Mouse (Mus musculus) mature B cell (primary cell): Measurements from ENCODE around the gene Cdkal1.

ENCODE experiments used
- in situ Hi-C: fragments of 300-500 bp; cut with MboI; formaldehyde crosslinking; loops from 2 replicates; pipeline ENCODE4 v1.14.3; 2019

Cdkal1 gene

DNA sequence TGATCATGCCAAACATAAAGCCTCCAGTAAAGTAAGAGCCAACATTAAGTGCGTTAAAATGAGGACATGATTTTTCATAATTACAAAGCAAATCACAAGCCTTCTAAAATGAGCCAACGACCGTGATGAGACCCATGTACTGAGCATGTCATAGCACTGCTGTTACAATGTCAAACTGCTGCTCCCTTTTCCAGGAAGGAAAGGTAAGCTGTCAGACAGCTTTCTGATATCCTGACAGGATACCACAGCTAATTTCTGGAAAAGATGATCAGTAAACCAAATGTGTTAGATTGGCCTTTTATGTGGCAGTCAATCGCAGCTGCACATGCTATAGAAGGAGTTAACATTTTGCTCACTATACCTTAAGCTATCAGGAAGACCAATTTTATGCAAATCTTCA is 44.7 kb downstream of the Cdkal1 start:
- in situ Hi-C loops: no loop called here

DNA sequence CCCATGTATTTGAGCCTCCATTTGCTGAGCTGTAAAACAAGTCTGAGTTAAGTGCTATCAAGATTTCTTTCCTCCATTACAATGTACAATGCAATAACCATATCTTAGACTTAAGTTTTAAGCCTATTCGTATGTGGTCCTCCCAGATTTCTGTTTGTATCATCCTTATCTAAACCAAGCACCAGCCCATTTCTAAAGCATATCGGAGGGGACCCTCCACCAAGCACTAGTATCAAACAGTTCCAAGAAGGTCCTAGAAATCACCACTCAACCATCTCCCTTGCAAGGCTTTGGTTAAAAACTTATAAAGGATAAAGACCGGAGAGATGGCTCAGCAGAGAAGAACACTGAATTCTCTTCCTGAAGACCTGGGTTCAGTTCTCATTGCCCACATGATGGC is 47.1 kb downstream of the Cdkal1 start:
- in situ Hi-C loops: no loop called here

DNA sequence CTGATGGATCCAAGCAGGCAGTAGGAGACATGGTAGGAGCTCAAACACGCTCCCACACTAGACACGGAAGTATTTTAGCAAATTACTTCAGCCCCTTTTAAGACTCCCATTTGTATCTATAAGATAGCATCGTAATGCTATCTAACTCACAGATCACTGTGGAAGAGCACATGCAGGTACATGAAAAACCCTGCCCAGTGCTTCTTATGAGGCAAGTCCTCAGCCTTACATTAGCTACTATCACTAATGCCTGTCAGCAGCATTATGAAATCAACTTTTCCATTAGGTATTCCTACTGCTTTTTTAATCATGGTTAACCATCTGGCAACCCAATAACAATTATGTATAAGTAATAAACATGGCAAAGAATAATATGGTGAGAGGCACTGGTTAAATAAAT is 47.5 kb downstream of the Cdkal1 start:
- in situ Hi-C loops: no loop called here

DNA sequence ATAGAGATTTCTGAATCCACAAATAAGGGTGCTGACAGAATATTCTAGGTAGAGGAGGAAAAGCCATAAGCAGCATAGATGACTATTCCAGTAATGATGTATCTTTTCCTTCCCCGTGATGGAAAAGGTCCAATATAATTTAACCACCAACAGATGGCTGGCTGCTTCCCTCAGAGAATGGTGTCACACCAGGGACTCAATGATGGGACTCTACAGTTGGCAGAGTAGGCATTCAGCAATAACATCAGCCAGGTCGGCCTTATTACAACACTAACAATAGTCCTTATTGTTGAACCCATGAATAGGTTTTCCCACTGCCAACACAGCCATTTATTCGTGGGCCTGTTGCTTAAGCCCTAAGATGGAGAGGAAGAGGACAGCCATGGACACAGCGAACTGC is 48.6 kb downstream of the Cdkal1 start:
- in situ Hi-C loops: no loop called here

DNA sequence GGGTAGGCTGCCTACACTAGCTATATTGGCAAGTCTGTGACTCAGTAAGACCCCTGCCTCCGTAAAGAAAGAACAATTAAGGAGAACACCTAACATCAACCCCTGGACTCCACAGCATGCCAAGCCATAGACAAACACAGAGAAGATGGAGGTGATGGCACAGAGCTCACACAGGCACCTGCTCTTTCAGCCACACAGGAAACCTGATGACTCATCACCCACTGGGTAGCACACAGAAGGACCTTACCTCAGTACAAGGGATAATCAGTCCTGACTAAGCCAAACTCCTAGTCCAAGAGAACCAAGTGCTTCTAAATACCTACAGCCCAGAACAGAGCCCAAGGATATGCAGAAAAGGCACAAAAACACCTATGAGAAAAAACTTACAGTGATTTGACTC is 50.2 kb downstream of the Cdkal1 start:
- in situ Hi-C loops: no loop called here

DNA sequence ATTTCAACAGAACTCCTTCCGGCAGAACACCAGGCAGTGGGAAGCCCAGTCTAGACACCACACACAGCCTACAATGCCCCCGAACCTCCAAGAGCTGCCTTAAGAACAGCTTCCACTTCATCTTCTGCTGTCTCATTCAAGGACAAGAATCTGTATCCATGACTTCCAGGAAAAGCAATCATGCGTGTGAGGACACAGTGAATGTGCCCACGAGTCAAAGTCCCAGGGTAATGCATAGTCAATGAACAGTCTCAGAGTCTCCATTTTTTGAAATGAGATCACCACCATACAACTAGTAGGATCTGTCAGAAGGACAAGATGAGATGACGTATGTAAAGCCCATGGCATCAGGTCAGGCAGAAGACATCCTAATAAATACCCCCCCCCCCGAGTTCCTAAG is 51.4 kb downstream of the Cdkal1 start:
- in situ Hi-C loops: no loop called here

DNA sequence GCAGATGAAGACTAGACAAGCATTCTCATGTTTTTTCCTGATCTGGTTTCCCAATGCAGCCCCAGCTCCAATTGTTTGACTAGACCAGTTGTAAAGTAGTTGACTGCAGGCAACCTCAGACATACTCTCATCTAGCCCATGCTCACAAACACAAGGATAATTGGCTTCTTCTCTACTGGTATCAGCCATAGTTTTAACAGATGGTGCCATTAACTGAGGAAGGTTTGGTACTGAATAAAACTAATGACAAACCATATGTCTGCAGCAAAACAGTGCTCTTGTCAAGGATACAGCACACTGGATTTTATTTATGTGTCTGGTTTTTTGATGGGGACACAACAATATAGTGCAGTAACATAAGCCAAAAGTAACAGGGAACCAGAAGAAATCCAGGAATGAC is 52.8 kb downstream of the Cdkal1 start:
- in situ Hi-C loops: no loop called here

DNA sequence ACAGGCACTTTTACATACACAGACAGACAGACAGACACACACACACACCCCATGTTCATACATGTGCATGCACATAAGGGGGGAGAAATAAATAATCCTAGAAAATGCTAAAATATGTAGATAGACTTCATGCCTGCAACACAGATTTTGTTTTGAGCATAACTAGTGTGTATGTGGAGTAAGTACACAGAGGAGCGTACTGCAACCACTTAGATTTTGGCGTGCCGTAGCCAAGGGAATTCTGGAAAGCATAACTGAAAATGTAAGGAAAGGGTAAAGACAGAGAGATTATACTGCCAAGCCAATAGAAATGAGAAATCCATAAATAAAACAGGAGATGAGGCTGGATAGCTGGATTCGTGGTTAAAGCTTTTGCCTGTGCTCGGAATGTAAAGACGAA is 55.4 kb downstream of the Cdkal1 start:
- in situ Hi-C loops: no loop called here

DNA sequence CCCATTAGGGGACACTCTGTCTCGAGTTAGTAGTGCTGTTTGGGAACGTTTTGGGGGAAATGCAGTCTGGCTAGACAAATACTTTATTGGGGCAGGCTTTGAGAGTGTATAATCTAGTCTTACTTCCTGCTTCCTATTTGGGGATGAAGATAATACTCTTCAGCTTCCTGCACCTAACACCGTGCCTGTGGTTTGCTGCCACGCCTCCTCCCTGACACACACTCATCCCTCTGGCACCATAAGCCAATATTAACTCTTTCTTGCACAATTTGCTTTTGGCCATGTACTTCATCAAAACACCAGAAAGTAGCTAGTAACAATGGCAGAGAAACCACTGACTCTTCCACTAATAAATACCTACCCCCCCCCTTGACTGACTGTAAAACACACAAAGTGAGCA is 63.4 kb downstream of the Cdkal1 start:
- in situ Hi-C loops: no loop called here

DNA sequence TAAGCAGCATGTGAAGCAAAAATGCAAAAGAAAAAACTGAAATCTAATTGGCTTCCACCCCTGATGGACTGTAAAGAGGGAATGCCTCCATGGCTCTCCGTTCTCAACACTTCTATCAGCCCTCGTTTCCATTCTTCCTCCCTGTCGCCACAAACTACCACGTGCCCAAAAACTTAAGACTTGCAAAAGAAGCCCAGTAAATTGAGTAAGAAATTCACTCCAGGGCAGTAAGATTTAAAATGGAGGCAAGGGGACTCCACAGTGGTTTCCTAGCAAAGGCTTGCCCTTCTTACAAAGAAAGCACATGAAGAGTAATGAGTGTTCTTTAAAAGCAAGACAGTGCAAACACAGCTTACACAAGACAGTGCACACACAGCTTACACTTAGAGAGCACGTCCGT is 64.0 kb downstream of the Cdkal1 start:
- in situ Hi-C loops: no loop called here

DNA sequence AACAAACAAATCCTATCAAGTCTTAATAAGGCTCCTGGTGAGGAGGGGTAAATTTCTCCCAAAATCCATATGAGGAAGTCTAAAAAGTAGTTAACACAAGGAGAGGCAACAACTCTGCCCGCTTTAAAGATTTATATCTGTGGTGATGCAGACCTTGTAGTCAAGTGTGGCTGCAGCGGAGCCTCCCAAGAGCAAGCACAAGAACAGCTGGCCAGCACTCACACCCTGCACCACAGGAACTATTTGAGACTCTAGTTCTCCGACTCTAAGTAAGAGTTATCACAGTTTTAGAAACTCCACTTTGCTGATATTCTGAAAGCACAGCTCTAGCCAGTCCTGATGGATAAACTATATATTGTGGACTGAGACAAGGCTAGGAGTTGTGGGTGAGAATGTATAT is 68.5 kb downstream of the Cdkal1 start:
- in situ Hi-C loops: no loop called here

DNA sequence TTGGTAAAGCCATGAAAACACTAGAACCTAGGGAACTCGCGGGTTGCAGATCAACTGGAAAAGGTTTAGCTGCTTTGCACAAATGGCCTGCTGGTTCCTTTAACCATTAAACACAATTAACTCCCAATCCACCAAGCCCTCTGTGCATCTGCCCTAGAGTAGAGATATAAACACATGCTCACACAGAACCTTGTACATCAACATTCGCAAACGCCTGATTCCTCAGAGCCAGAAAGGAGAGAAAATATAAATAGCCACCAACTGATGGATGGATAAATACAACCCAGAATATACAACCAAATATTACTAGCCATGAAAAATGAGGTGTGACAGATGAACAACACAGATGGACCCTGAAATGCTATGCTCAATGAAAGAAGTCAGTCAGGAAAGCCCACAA is 70.6 kb downstream of the Cdkal1 start:
- in situ Hi-C loops: no loop called here

DNA sequence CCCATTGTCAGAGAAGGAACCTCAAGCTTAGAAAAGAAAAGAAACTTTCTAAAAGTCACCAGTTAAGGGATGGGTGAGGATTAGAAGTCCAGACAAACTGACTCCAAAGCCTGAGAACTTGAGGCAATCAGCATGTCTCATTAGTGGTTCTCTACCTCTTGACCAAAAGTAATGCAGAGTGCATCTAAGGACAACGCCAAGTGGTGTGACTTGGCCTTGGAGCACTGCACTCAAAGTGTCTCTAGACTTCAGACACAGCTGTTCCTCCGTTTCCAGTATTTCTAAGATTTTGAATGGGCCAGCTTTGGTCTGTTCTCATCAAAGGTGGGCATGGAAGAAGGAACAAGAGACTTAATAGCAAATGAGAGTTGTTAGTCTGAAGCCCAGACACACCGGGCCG is 74.1 kb downstream of the Cdkal1 start:
- in situ Hi-C loops: no loop called here

DNA sequence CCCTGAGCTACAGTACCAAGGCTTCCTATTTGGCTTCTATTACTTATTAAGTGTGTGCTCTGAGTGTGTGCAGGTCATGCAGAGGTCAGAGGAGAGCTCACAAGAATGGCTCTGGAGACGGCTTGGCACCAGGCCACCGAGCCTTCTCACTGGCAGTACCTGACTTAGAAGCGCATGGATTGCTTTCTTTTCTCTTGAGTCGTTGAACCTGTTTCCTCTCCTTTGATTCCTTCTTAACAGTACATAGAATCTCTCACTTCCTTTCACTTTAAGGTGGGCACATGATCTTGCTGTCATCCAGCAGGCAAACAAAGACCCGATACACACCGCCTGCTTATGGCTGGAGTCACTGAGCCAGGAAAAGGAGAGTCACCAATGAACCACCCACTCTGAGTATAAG is 74.8 kb downstream of the Cdkal1 start:
- in situ Hi-C loops: no loop called here

DNA sequence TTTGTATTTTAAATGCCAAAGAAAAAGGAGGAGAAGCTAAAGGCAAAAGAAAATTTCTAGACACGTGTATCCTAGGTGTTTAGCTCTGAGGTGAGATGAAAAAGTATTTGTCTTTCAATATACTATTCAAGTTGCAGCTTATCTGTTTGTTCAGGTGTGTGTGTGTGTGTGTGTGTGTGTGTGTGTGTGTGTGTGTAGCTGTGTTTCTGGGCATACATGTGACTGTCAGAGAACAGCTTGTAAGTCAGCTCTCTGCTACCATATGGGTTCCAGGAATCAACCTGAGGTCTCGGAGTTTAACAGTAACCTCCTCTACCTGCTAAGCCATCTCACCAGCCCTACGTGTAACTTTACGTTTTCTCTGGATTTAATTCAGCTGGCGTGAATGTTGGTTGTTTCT is 76.0 kb downstream of the Cdkal1 start:
- in situ Hi-C loops: no loop called here

DNA sequence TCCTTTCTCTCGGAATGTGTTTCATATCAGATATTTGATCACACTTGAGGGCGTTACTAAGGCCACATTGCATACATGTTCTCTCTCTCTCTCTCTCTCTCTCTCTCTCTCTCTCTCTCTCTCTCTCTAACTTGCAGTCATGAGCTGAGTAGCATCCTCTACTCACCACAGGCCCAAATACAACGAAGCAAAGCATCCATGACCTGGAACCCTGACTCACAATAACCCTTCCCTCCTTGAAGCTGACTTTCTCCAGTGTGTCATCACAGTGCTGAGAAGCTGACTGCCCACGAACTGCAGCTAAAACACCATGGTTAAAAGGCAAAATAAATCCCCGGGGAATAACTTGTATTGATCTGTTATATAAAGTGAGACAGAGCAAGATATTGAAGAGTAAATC is 76.4 kb downstream of the Cdkal1 start:
- in situ Hi-C loops: no loop called here

DNA sequence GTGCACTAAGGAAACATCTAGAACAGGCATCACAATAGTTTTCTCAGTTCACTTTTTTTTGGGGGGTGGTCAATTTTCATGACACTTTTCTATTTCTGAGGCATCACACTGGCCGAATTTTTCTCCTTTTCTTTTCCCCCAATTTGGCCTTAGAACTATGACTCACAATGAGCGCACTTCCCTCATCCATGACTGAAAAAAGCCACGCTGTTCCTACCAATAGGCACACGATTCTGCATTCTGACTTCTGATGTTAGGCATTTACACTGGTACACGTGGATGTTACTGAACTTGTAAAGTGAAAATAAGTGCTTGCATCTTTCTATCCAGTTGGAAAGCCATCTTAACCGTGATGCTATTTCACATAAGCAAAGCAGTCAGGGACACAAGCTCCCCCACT is 77.3 kb downstream of the Cdkal1 start:
- in situ Hi-C loops: no loop called here

DNA sequence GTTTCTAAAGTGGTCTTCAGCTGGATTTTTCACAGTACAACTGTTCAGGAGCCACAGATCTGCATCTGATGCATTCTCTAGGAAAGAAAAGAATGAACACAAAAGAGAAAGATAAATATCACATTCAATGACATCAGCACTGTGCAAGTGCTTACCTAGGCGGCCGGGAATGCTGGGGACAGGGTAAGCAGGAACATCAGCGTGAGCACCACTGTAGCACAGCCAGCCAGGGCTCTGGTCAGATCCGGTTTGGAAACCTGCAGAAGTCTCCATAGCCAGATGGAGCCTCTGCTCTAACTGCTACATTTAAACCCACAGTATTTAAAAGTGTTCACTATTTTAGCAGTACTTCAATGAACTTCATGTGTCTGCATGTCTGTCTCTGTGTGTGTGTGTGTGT is 78.2 kb downstream of the Cdkal1 start:
- in situ Hi-C loops: no loop called here

DNA sequence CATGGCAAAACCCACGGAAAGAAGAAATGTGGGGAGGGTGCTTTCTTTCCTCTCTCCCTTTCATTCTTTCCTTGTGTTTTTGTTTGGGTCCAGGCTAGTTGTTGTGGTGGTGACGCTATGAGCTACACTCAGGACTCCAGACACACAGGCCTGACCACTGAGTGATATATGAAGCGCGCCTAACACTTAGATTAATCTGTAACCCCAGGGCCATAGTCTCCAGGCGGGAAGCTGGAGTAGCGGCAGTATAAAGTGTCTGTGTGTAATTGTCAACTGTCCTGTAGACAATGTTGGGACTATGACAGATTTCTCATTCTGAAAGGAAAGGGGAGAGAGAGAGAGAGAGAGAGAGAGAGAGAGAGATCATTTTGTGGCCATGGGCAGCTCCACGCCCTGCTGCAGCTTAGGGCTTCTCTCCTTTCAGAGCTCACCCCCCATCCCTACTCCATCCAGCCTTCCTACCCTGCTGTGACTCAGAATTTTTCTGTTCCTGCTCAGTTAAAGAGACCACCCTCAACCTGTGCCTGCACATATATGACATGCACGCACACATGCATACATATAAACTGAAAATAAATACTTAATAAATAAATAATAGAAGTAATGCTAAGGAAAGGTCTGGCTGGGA is 79.8 kb downstream of the Cdkal1 start:
- in situ Hi-C loops: no loop called here

DNA sequence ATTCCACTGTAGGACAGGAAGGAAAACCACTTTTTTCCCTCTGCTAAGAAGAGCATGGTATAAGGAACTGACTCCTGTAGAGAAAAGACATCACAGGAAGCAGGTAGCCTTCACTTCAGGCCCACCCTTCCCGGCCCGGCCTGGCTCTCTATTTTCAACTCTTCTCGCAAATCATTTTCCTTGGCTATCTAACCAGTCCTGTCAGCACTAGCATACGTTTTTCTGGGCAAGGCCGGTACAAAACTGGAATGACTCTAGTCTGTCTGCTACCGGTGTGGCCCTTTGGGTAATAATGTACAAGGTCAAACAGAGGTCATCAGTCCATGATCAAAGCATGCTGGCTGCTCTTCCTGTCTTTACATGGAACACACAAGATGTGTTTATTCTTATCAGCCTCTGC is 81.9 kb downstream of the Cdkal1 start:
- in situ Hi-C loops: no loop called here

DNA sequence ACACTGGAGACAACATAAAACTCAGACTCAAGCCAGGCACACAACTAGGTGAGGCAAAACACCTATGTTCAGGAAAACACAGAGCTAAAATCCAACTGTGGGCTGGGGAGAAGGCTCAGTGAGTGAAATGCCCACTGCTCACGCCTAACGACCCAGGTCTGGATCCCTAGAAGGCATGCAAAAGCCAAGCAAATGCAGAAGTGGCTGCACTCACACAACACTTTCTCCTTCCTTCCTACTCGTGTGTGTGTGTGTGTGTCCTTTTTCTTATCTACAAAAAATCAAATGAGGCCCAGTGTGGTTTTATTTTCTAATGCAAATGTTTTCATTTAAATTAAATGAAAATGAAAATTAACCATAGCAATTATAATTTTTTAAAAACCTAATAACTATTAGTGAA is 82.5 kb downstream of the Cdkal1 start:
- in situ Hi-C loops: no loop called here

DNA sequence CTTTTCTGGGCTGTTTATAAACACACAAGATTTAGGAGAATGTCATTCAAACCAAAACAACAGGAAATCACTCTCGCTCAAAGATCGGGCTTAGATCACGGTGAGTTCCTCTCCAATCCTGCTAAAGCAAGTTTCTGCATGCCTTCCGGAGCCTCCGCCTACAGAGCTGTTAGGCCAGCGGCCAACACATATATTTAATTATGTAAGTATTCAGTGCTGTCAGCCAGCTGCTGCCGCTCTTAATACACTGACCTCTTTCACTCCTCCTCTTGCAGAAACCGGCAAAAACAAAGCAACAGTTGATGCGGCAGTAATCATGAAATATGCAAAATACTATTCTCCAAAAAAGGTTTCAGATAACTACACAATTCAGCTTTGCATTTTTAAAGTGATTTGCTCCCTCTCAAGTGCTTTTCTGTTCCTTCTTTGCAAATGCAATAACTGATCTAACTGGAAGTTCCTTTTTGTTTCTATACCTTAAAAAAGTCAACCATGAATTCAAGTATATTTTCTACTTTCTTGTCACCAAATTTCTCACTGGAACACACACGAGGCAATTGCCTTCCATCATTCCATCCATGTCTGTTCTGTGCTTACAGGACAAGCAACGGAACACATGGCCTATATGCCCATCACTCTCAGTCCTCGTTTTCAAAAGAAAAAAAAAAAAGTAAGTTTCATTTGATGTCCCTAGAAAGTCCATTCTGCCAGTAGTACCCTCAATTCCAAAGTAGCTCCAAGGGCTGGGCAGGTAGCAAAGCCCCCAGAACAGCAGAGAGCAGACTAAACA is 85.6 kb downstream of the Cdkal1 start:
- in situ Hi-C loops: no loop called here

DNA sequence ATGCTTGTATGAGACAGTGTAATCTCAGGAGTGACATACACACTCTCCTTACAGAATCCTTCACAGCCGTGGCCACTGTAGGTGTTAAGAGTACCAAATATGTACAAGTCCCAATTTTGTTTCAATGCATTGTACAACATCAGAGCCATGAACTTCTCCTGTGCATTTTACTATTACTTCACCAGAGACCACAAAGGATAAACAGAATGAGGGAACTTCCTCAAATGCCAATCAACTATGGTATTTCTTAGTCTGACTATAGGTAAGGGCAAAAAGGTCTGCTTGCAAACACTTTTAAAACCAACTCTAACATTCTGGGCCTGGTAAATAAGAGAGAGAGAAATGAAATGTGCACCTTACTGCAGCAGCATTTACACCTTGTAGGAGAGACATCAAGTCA is 87.4 kb downstream of the Cdkal1 start:
- in situ Hi-C loops: no loop called here

DNA sequence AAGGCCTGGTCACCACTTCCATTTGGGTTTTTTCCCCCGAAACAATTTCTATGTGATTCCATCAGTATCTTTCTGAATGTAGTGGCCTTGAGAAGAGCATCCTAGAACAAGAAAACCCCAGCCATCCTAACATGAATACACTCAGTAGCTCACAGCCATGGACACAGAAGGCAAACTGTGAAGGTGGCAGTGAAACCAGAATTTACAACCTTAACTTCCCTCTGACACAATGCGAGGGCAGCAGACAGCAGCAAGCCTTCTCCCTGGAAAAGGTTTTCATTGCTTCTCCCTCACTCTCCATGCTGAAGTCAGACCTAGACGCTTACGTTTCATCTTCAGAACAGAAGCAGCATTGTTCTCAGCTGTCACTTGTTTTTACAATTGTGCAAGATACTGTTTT is 87.9 kb downstream of the Cdkal1 start:
- in situ Hi-C loops: no loop called here
